ENCODE assay signal across 13 mouse cellular contexts in the genomic region with DNA sequence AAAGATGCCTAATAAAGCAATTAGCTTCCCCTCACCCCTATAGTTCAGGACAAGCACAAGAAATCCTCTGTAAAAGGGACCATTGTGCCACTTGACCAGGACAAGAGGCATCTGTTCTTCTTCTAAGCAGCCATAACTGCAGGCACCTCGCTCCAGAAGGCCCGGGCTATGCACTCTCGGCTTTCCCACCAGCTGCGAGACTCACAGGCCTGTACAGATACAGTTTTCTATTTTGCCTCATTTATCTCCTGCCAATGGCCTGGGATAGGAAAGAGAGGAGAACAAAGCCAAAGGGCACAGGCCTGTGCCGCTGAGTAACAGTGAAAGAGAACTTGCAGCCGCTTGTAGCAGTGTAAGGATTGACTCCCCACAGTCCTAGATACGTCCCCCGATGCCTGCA. TPM values are rescaled to one million over a fixed set of nuclear protein-coding genes. Genes with fewer than 3 reads are reported as not detected.
DNase-seq lines count a peak whose midpoint lies in the region; ATAC-seq and TF ChIP-seq lines count a peak whose summit lies in the region.
"Had no signal": no experiment of that assay in that cellular context is flagged by ENCODE, and none has a peak within 500 bp of the region (broad histone marks: within the 10 kb centered on the region; RNA-seq: fewer than 3 reads in every experiment).

No protein-coding gene starts in this region.

- no peaks in the 10 kb centered on the region for H3K36me3 ChIP-seq in lung, embryonic 15.5 days
- no peaks in the 10 kb centered on the region for H3K36me3 ChIP-seq in hindbrain, embryonic 16.5 days (ENCODE audit: control insufficient read depth, insufficient read depth, low read length)
- H3K36me3 ChIP-seq in neural tube, embryonic 11.5 days (ENCODE audit: control insufficient read depth, insufficient read depth, low read length): no peaks in the 10 kb centered on the region
- H3K36me3 ChIP-seq in kidney, embryonic 16.5 days (ENCODE audit: insufficient read depth, low read length): no peaks in the 10 kb centered on the region

- H3K4me3 ChIP-seq in lung, embryonic 15.5 days: no peak overlapping the region
- H3K4me3 ChIP-seq in lung, adult 2 months (replicated peaks; ENCODE audit: extremely low read depth, low read depth, low read length): no peak overlapping the region
- H3K4me3 ChIP-seq in hindbrain, embryonic 16.5 days (ENCODE audit: low read length): no peak overlapping the region
- H3K4me3 ChIP-seq in neural tube, embryonic 11.5 days (ENCODE audit: low read depth, low read length): no peak overlapping the region
- H3K4me3 ChIP-seq in gastrocnemius, adult 2 months: no peak overlapping the region
- H3K4me3 ChIP-seq in kidney, embryonic 16.5 days (ENCODE audit: low read length): no peak overlapping the region

- no peak overlapping the region for H3K4me2 ChIP-seq in lung, embryonic 15.5 days
- no peak overlapping the region for H3K4me2 ChIP-seq in hindbrain, embryonic 16.5 days (ENCODE audit: low read length)
- H3K4me2 ChIP-seq in neural tube, embryonic 11.5 days (ENCODE audit: low read depth): no peak overlapping the region
- H3K4me2 ChIP-seq in kidney, embryonic 16.5 days (replicated peaks; ENCODE audit: low read depth, low read length): no peak overlapping the region

- no peak overlapping the region for H3K9ac ChIP-seq in lung, embryonic 15.5 days
- H3K9ac ChIP-seq in hindbrain, embryonic 16.5 days (ENCODE audit: low read depth, low read length): no peak overlapping the region
- no peak overlapping the region for H3K9ac ChIP-seq in neural tube, embryonic 11.5 days (ENCODE audit: low read length)
- no peak overlapping the region for H3K9ac ChIP-seq in kidney, embryonic 16.5 days (replicated peaks; ENCODE audit: low read length)

- no peaks in the 10 kb centered on the region for H3K9me3 ChIP-seq in lung, embryonic 15.5 days
- no peaks in the 10 kb centered on the region for H3K9me3 ChIP-seq in hindbrain, embryonic 16.5 days (ENCODE audit: control insufficient read depth, low read length)
- H3K9me3 ChIP-seq in neural tube, embryonic 11.5 days (ENCODE audit: control insufficient read depth, low read length): no peaks in the 10 kb centered on the region
- H3K9me3 ChIP-seq in kidney, embryonic 16.5 days (ENCODE audit: low read length): no peaks in the 10 kb centered on the region

- no peak overlapping the region for H3K27ac ChIP-seq in lung, embryonic 15.5 days
- no peak overlapping the region for H3K27ac ChIP-seq in hindbrain, embryonic 16.5 days (ENCODE audit: low read depth, low read length)
- no peak overlapping the region for H3K27ac ChIP-seq in neural tube, embryonic 11.5 days (ENCODE audit: low read depth, low read length)
- H3K27ac ChIP-seq in gastrocnemius, adult 2 months: no peak overlapping the region
- H3K27ac ChIP-seq in kidney, embryonic 16.5 days (ENCODE audit: low read length): no peak overlapping the region

- WGBS in lung, embryonic 15.5 days: 58% methylated on average over 8 of the region's 8 CpGs
- WGBS in lung, adult 2 months: 73% methylated on average over 8 of the region's 8 CpGs
- WGBS in hindbrain, embryonic 16.5 days: 23% methylated on average over 8 of the region's 8 CpGs
- 37% methylated on average over 8 of the region's 8 CpGs for whole genome bisulfite sequencing in neural tube, embryonic 11.5 days
- WGBS in kidney, embryonic 16.5 days: 78% methylated on average over 8 of the region's 8 CpGs

- peak; percentile 67; the same call in 1 of the 2 replicates for ATAC-seq in lung, embryonic 15.5 days (ENCODE audit: borderline replicate concordance, extremely low read depth, low FRiP score, low TSS enrichment)
- ATAC-seq in hindbrain, embryonic 16.5 days: peak; percentile 71; the same call in 1 of the 2 replicates
- ATAC-seq in neural tube, embryonic 11.5 days (ENCODE audit: insufficient read depth, low FRiP score, low TSS enrichment): peak; percentile 54; the same call in 1 of the 2 replicates
- ATAC-seq in kidney, embryonic 16.5 days (ENCODE audit: low FRiP score, low TSS enrichment): no peak

- DNase-seq in embryo, embryonic 10.5 days (ENCODE audit: low spot score): peak; percentile 26
- DNase-seq in embryo, embryonic 10 days (ENCODE audit: low spot score): no peak
- DNase-seq in lung, adult 2 months: no peak
- peak; percentile 60 for DNase-seq in neural tube, embryonic 11.5 days (ENCODE audit: low spot score)
- no peak for DNase-seq in gastrocnemius, adult 2 months
- DNase-seq: cerebellum, adult 18-20 months; kidney, adult 18-20 months; right cerebral cortex, postnatal 4 days had no signal

- intact Hi-C loops in gastrocnemius, adult 2 months (cut with DNase I): no loop called here

- no peak for TF ChIP-seq POLR2A in lung, adult 2 months (IDR thresholded peaks at IDR 0.05; ENCODE audit: borderline replicate concordance, extremely low read depth, low read depth, low read length)

- H3K27me3 ChIP-seq in lung, embryonic 15.5 days: no peaks in the 10 kb centered on the region
- no peaks in the 10 kb centered on the region for H3K27me3 ChIP-seq in hindbrain, embryonic 16.5 days (replicated peaks; ENCODE audit: control insufficient read depth, insufficient read depth, low read length)
- H3K27me3 ChIP-seq in neural tube, embryonic 11.5 days (ENCODE audit: control insufficient read depth, insufficient read depth, low read length): no peaks in the 10 kb centered on the region
- H3K27me3 ChIP-seq in kidney, embryonic 16.5 days (ENCODE audit: insufficient read depth, low read length): no peaks in the 10 kb centered on the region
- H3K27me3 ChIP-seq: CH12.LX had no signal

- 0 out of 2 replicates have a peak, but pooled peaks cover 6% of the 10 kb centered on the region for H3K4me1 ChIP-seq in lung, embryonic 15.5 days
- H3K4me1 ChIP-seq in lung, adult 2 months (ENCODE audit: control insufficient read depth, insufficient read depth, low read length): no peaks in the 10 kb centered on the region
- no peaks in the 10 kb centered on the region for H3K4me1 ChIP-seq in hindbrain, embryonic 16.5 days (ENCODE audit: control insufficient read depth, insufficient read depth, low read depth, low read length)
- H3K4me1 ChIP-seq in neural tube, embryonic 11.5 days (ENCODE audit: control insufficient read depth, insufficient read depth, low read length): 0 out of 2 replicates have a peak, but pooled peaks cover 9% of the 10 kb centered on the region
- H3K4me1 ChIP-seq in kidney, embryonic 16.5 days (ENCODE audit: insufficient read depth, low read length): 0 out of 2 replicates have a peak, but pooled peaks cover 2% of the 10 kb centered on the region

- TF ChIP-seq CTCF in lung, adult 2 months (IDR thresholded peaks at IDR 0.05; ENCODE audit: insufficient read depth, low read length): no peak
- TF ChIP-seq CTCF in gastrocnemius, adult 2 months (IDR thresholded peaks at IDR 0.05): no peak

RNA-seq across cellular contexts. Expression of gene Thbs2, which starts 20.7 kb away (rescaled TPM):
- 26.3 and 27.3 TPM in 2 replicates for polyA plus RNA-seq in lung, embryonic 15.5 days (2015; fragmentation: Nextera tagmentation; extraction: Ambion mirVana)
- 2.3 and 3.5 TPM in 2 replicates for polyA plus RNA-seq in lung, adult 2 months (2012; rRNA removed)
- 3.7 and 7.4 TPM in 2 replicates for polyA plus RNA-seq in hindbrain, embryonic 16.5 days (2015; fragmentation: Nextera tagmentation; extraction: Ambion mirVana)
- 3.1 and 3.8 TPM in 2 replicates for polyA plus RNA-seq in neural tube, embryonic 11.5 days (2014; fragmentation: Nextera tagmentation; extraction: Ambion mirVana)
- total RNA-seq in gastrocnemius, adult 2 months (2021): 10 to 100 TPM in 1 of 2 experiments, 1 to 10 TPM in 1; 5.9 to 15.6 TPM
- 33.8 and 37.7 TPM in 2 replicates for polyA plus RNA-seq in kidney, embryonic 16.5 days (2015; fragmentation: Nextera tagmentation; extraction: Ambion mirVana)
- total RNA-seq: granulocyte monocyte progenitor cell, adult 5-6 weeks had no signal

Comparison
In these comparisons a context has a peak if more than half of its experiments do, and no peak if none do; other contexts are left out.
1. DNase-seq: peak in embryo, embryonic 10.5 days (single experiment) and neural tube, embryonic 11.5 days (single experiment); none in embryo, embryonic 10 days (single experiment), lung, adult 2 months (single experiment) and gastrocnemius, adult 2 months (single experiment).